Mouse (Mus musculus): ENCODE data around the gene Sh3gl1. TPM values are rescaled to one million over a fixed set of nuclear protein-coding genes. Genes with fewer than 3 reads are reported as not detected.

Gene Sh3gl1
- polyA plus RNA-seq, 1 experiment: 69.5 TPM

DNA sequence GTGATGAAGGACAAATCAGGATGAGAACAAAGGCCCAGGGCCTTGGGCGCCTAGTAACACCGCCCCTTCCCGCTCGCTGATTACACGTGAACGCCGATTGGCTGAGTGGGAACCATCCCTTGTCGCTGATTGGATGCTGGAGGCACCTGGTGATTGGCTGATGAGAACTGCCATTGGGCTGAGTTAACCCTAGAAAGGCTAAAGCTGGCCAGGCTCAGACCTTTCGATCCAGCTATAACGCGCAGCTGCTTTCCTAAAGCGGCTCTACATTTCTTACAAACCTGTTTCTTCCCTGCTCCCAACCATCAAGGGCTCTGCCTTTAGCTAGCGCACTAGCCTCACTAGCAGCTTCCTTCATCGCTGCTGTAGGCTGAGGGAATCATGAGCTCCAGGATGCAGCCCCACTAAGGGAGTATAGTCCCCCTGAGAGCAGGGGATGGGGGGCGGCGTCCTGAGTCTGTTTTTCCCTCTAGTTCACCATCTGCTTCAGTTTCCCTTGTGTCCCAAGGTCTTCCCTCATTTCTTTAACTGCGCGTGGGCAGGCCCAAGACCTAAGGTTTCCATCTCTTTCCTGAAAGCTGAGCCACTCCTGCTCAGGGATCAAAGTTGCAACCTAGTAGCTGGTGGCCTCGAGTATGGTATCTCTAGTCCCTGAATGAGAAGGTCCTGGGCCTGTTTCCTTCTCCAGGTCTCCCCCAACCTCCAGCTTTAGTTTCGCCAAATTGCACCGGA is 27.9 kb downstream of the Sh3gl1 start:
- Histone ChIP-seq H3K27me3 (ENCODE audit: control insufficient read depth, insufficient read depth, low read length) (no peaks in the 10 kb centered on the region), H3K4me3 (replicated peaks; ENCODE audit: insufficient read depth, low read depth, low read length) (peak overlapping the region; percentile 75), H3K4me1 (ENCODE audit: control insufficient read depth, insufficient read depth, low read length) (peaks cover 19% of the 10 kb centered on the region; the same call in 1 of the 2 replicates), H3K27ac (ENCODE audit: insufficient read depth, low read length) (peak overlapping the region; percentile 57)
- TF ChIP-seq CTCF (IDR thresholded peaks at IDR 0.05; ENCODE audit: borderline replicate concordance, insufficient read depth, low read depth, low read length) (no peak), POLR2A (IDR thresholded peaks at IDR 0.05; ENCODE audit: borderline replicate concordance, insufficient read depth, low read length) (peak; percentile 75; the same call in 1 of the 2 replicates)
- under 1% methylated on average over 21 of the region's 21 CpGs for WGBS
- peak; percentile 93 to 97 for DNase-seq

GRCm38 (mm10) chr17:56007444-56008355 is 28.7 kb downstream of the Sh3gl1 start:
- Histone ChIP-seq H3K4me1 (ENCODE audit: control insufficient read depth, insufficient read depth, low read length) (peaks cover 24% of the 10 kb centered on the region), H3K27me3 (ENCODE audit: control insufficient read depth, insufficient read depth, low read length) (no peaks in the 10 kb centered on the region), H3K4me3 (replicated peaks; ENCODE audit: insufficient read depth, low read depth, low read length) (peak overlapping the region; percentile 54), H3K27ac (ENCODE audit: insufficient read depth, low read length) (peak overlapping the region; percentile 40; the same call in 1 of the 2 replicates)
- DNase-seq: no peak
- WGBS: 36% methylated on average over 14 of the region's 14 CpGs
- TF ChIP-seq POLR2A (IDR thresholded peaks at IDR 0.05; ENCODE audit: borderline replicate concordance, insufficient read depth, low read length) (no peak), CTCF (IDR thresholded peaks at IDR 0.05; ENCODE audit: borderline replicate concordance, insufficient read depth, low read depth, low read length) (no peak)

GRCm38 (mm10) chr17:56006956-56007355 is 29.5 kb downstream of the Sh3gl1 start:
- H3K4me1 ChIP-seq (ENCODE audit: control insufficient read depth, insufficient read depth, low read length): peaks cover 21% of the 10 kb centered on the region
- no peak for TF ChIP-seq CTCF (IDR thresholded peaks at IDR 0.05; ENCODE audit: borderline replicate concordance, insufficient read depth, low read depth, low read length)
- no peak for TF ChIP-seq POLR2A (IDR thresholded peaks at IDR 0.05; ENCODE audit: borderline replicate concordance, insufficient read depth, low read length)
- H3K27ac ChIP-seq (ENCODE audit: insufficient read depth, low read length): no peak overlapping the region
- DNase-seq: no peak
- 62% methylated on average over 10 of the region's 10 CpGs for WGBS
- no peaks in the 10 kb centered on the region for H3K27me3 ChIP-seq (ENCODE audit: control insufficient read depth, insufficient read depth, low read length)
- no peak overlapping the region for H3K4me3 ChIP-seq (replicated peaks; ENCODE audit: insufficient read depth, low read depth, low read length)

DNA sequence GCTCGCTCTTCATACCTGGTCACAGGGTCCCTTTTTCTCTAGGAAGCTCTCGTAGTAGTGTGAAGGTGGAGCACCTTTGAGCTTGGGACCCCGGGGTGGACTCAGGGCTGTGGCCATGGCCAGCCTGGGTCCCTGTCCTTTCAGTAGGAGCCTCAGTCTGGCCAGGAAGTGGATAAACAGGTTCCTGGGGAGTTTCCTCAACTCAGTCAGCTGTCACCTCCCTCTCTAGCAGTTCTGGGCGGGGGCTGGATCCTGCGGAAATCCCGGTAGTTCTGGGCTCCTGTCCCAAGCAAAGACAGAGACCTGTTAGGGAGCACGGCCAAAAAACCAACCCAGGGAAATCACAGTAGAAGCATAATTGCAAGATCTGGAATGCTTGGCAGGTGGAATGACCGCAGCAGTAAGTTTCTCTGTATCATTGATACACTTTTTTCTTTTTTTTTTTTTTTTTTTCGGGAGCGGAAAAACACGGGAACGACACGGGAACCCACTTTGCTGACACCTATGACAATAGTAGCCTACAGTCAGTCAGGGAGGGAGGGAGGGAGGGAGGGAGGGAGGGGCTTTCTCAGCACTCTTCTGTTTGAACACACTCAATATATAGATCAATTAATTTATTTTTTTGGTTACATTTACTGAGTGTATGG is 30.9 kb downstream of the Sh3gl1 start, which contains the start of the genes Stap2 and Mpnd:
TSS of gene Stap2 (minus strand) at position 170 of the 647 bp plus-strand sequence.
TSS of gene Mpnd (plus strand) at position 297 of the 647 bp plus-strand sequence.
- peak; percentile 65 to 81 for DNase-seq
- Histone ChIP-seq H3K27ac (ENCODE audit: insufficient read depth, low read length) (peak within 1 kb of the TSS; percentile 71), H3K4me1 (ENCODE audit: control insufficient read depth, insufficient read depth, low read length) (peaks cover 13% of the 10 kb centered on the region), H3K4me3 (replicated peaks; ENCODE audit: insufficient read depth, low read depth, low read length) (peak within 1 kb of the TSS; percentile 73), H3K27me3 (ENCODE audit: control insufficient read depth, insufficient read depth, low read length) (no peaks in the 10 kb centered on the region)
- TF ChIP-seq POLR2A (IDR thresholded peaks at IDR 0.05; ENCODE audit: borderline replicate concordance, insufficient read depth, low read length) (peak; percentile 40; the same call in 1 of the 2 replicates), CTCF (IDR thresholded peaks at IDR 0.05; ENCODE audit: borderline replicate concordance, insufficient read depth, low read depth, low read length) (no peak)
- WGBS: 21% methylated on average over 13 of the region's 13 CpGs

- TF ChIP-seq POLR2A (IDR thresholded peaks at IDR 0.05; ENCODE audit: borderline replicate concordance, insufficient read depth, low read length) (no peak), CTCF (IDR thresholded peaks at IDR 0.05; ENCODE audit: borderline replicate concordance, insufficient read depth, low read depth, low read length) (no peak)
- peaks cover 10% of the 10 kb centered on the region for H3K4me1 ChIP-seq (ENCODE audit: control insufficient read depth, insufficient read depth, low read length)
- 21% methylated on average over 3 of the region's 3 CpGs for WGBS
- H3K27me3 ChIP-seq (ENCODE audit: control insufficient read depth, insufficient read depth, low read length): no peaks in the 10 kb centered on the region
- H3K27ac ChIP-seq (ENCODE audit: insufficient read depth, low read length): peak overlapping the region; percentile 68
- H3K4me3 ChIP-seq (replicated peaks; ENCODE audit: insufficient read depth, low read depth, low read length): no peak overlapping the region
- peak; percentile 47 to 51 for DNase-seq
Measured at GRCm38 (mm10) chr17:56003000-56003399, 33.4 kb downstream of the Sh3gl1 start.

DNA sequence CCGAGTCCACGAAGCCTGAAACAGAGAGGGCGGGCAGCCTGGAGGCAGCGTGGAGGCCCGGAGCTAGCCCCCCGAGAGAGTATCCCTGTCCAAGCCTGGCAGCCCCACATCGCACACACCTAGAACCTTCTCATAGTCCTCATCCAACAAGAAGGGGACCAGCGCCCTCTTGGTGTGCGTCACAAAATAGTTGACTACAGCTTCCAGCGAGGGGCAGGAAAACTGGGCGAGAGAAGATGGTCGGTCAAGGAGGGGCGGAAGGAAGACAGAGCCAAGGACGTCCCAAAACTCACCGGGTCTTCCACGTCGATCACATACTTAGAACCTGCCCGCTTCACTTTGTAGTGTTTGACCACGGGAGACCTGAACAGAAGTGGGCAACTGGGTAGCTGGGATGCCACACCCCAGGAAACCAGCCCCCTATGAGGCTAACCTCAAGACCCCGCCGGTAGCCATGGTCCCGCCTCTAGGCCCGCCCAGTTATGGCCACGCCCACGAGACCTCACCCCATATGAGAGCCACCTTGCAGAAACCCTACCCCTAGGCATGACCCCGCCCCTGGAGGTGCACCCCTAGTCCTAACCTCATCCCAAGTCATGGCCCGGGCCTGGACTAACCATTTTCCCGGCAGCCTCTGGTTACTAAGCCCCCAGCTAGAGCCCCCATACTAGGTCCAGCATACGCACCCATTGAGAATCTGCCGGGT is 36.5 kb downstream of the Sh3gl1 start:
- Histone ChIP-seq H3K4me1 (ENCODE audit: control insufficient read depth, insufficient read depth, low read length) (peaks cover 18% of the 10 kb centered on the region), H3K4me3 (replicated peaks; ENCODE audit: insufficient read depth, low read depth, low read length) (no peak overlapping the region), H3K27ac (ENCODE audit: insufficient read depth, low read length) (no peak overlapping the region), H3K27me3 (ENCODE audit: control insufficient read depth, insufficient read depth, low read length) (no peaks in the 10 kb centered on the region)
- 25% methylated on average over 30 of the region's 30 CpGs for WGBS
- no peak for DNase-seq
- no peak for TF ChIP-seq CTCF (IDR thresholded peaks at IDR 0.05; ENCODE audit: borderline replicate concordance, insufficient read depth, low read depth, low read length)
- no peak for TF ChIP-seq POLR2A (IDR thresholded peaks at IDR 0.05; ENCODE audit: borderline replicate concordance, insufficient read depth, low read length)

GRCm38 (mm10) chr17:55996007-55996406 is 40.4 kb downstream of the Sh3gl1 start:
- peaks cover 8% of the 10 kb centered on the region for H3K4me1 ChIP-seq (ENCODE audit: control insufficient read depth, insufficient read depth, low read length)
- WGBS: 40% methylated on average over 15 of the region's 15 CpGs
- TF ChIP-seq POLR2A (IDR thresholded peaks at IDR 0.05; ENCODE audit: borderline replicate concordance, insufficient read depth, low read length) (no peak), CTCF (IDR thresholded peaks at IDR 0.05; ENCODE audit: borderline replicate concordance, insufficient read depth, low read depth, low read length) (no peak)
- DNase-seq: no peak
- H3K27ac ChIP-seq (ENCODE audit: insufficient read depth, low read length): no peak overlapping the region
- no peak overlapping the region for H3K4me3 ChIP-seq (replicated peaks; ENCODE audit: insufficient read depth, low read depth, low read length)
- H3K27me3 ChIP-seq (ENCODE audit: control insufficient read depth, insufficient read depth, low read length): no peaks in the 10 kb centered on the region
